Mouse (Mus musculus) embryonic facial prominence, embryonic 13.5 days (tissue): ENCODE measurements around the gene Cavin2. TPM values are rescaled to one million over a fixed set of nuclear protein-coding genes. Genes with fewer than 3 reads are reported as not detected.
A peak's percentile ranks its signal among the peaks of the same experiment; 100 is the strongest.

ENCODE experiments used
- ATAC-seq: fragments of 200-750 bp; cut with Nextera tagmentation; 2 replicates; pipeline ENCODE4 v1.8.0; 2017; ENCODE audit warnings: low read depth; ENCODE audit not compliant: insufficient number of reproducible peaks, insufficient read depth, low FRiP score, low TSS enrichment
- H3K27ac ChIP-seq: fragments of 300-500 bp; sonication (generic); 2 replicates; pipeline ENCODE4 v1.5.1; 2015; ENCODE audit warnings: moderate library complexity, mild to moderate bottlenecking, inconsistent platforms
- H3K27me3 ChIP-seq: fragments of 300-500 bp; sonication (generic); 2 replicates; pipeline ENCODE4 v1.6.1; 2015; ENCODE audit warnings: mild to moderate bottlenecking, inconsistent platforms
- H3K36me3 ChIP-seq: fragments of 300-500 bp; sonication (generic); 2 replicates; pipeline ENCODE4 v1.6.1; 2015; ENCODE audit warnings: mild to moderate bottlenecking, inconsistent platforms
- H3K4me1 ChIP-seq: fragments of 300-500 bp; sonication (generic); 2 replicates; pipeline ENCODE4 v1.6.1; 2015; ENCODE audit warnings: inconsistent platforms
- H3K4me2 ChIP-seq: fragments of 300-500 bp; sonication (generic); 2 replicates; pipeline ENCODE4 v1.6.1; 2015; ENCODE audit warnings: moderate library complexity, mild to moderate bottlenecking, inconsistent platforms
- H3K4me3 ChIP-seq: fragments of 300-500 bp; sonication (generic); 2 replicates; pipeline ENCODE4 v1.5.1; 2015; ENCODE audit warnings: mild to moderate bottlenecking, inconsistent platforms
- H3K9ac ChIP-seq: fragments of 300-500 bp; sonication (generic); 2 replicates; pipeline ENCODE4 v1.6.1; 2015; ENCODE audit warnings: mild to moderate bottlenecking, inconsistent platforms
- H3K9me3 ChIP-seq: fragments of 300-500 bp; sonication (generic); 2 replicates; pipeline ENCODE4 v1.6.1; 2016; ENCODE audit warnings: inconsistent platforms
- WGBS: fragments of 180-500 bp; shearing (Covaris S2); methylation state at CpG from one replicate; pipeline ENCODE4 v1.1.7; 2015; ENCODE audit warnings: mixed read lengths; 5-methylcytosine and 5-hydroxymethylcytosine counted together
- polyA plus RNA-seq: library from polyadenylated mRNA; unstranded; fragments of >200 nt; fragmentation: Nextera tagmentation; extraction: Ambion mirVana; gene quantifications from 2 replicates; pipeline ENCODE4 v1.2.1, GENCODE M21; 2015

The Cavin2 gene
- 13.8 and 15.0 TPM in 2 replicates for polyA plus RNA-seq

DNA sequence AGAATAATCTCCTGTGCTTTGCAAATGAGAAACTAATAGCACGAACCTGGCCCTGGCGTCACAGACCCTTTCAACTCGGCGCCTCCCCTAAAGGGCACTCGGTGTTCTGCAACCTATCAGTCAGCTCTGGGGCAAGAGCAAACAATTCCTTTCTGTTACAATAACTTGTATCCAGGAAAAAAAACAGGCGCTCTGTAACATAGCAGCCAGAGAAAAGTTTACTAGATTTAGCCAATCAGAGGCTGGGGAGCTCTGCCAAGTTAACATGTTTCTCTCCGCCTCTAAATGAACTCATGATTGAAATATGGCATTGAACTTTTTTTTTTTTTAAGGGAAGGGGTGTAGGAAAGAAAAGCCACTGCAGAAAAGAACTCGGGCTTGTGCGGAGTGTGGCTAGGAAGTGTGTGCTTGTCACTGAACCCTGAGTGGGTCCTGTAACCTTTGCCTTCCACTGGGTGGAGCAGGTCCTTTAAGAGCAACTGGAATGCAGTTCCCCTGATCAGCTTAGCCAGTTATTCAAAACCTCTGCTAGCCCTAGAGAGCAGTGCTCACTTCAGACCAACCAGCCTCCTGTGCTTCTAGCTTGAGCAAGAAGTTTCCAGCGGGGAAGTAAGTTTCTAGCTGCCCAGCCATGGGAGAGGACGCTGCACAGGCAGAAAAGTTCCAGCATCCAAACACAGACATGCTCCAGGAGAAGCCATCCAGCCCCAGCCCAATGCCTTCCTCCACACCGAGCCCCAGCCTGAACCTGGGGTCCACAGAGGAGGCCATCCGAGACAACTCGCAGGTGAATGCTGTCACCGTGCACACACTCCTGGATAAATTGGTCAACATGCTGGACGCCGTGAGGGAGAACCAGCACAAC lies at the start of gene Cavin2:
Gene Cavin2 (plus strand): TSS at position 372 of the 865 bp plus-strand sequence.
- H3K4me3 ChIP-seq, result peak within 1 kb of the TSS; percentile 29
- peak within 1 kb of the TSS; percentile 50 for H3K4me2 ChIP-seq
- 44% methylated on average over 17 of the region's 17 CpGs for WGBS
- peak; percentile 75 for ATAC-seq
- H3K27me3 ChIP-seq, result no peaks in the 10 kb centered on the region
- H3K9me3 ChIP-seq, result no peaks in the 10 kb centered on the region; the same call in 1 of the 2 replicates
- peaks cover 25% of the 10 kb centered on the region for H3K4me1 ChIP-seq
- peak within 1 kb of the TSS; percentile 58 for H3K9ac ChIP-seq
- no peaks in the 10 kb centered on the region for H3K36me3 ChIP-seq
- H3K27ac ChIP-seq, result peak within 1 kb of the TSS; percentile 84

DNA sequence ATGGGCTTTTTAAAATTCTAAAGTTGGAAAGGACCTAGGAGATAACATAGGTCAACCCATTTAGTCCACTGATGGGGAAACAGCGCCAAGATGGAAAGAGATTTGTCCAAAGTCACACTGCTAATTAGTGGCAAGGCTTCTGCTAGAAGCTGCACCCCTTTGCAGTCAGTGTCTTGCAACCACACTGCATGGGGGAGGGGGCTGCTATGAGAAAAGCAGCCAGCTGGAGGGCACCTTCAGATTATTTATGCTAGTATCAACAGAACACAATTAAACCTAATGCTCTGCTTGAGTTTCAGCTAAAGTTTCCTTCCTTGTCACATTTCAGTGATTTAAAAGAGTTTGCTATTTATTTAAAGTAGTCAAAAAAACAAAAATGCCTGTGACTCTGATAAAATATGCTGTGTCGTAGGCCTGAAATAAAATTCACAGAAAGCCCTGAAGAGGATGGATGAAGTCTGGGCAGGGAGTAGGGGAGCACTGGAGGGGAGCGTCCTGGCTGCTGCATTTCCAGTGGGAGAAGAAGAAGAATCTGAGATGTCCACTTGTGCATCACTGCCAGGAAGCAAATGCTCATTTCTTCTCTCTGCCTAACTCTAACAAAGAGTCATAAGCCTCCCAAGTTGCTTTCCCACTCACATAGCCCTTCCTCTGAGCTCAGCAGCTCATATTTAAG lies 47.5 kb upstream of the Cavin2 start:
- no peaks in the 10 kb centered on the region for H3K27me3 ChIP-seq
- WGBS, result 78% methylated on average over 3 of the region's 3 CpGs
- H3K4me1 ChIP-seq, result no peaks in the 10 kb centered on the region
- no peaks in the 10 kb centered on the region for H3K36me3 ChIP-seq
- H3K9ac ChIP-seq, result no peak overlapping the region
- no peak overlapping the region for H3K27ac ChIP-seq
- no peak overlapping the region for H3K4me3 ChIP-seq
- no peak for ATAC-seq
- no peak overlapping the region for H3K4me2 ChIP-seq
- no peaks in the 10 kb centered on the region for H3K9me3 ChIP-seq

DNA sequence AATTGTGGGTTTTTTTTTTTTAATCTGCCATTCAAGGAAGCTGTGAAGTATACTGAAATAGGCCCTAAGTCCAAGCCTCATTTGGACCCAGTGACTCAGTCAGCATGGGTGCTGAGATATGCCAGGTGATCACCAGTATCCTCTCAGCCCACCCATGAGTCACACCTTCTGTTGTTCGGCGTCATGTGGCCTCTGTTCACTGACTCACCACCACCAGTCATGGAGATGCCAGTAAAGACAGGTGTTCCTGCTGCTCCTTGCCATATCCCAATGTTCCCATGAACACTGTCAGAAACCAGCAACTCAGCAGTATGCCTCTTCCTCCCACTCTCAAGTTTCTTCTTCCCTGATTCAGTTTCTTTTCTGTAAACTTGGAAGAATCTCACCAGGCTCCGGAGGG lies 45.6 kb upstream of the Cavin2 start:
- H3K9ac ChIP-seq, result no peak overlapping the region
- H3K27ac ChIP-seq, result no peak overlapping the region
- no peak overlapping the region for H3K4me2 ChIP-seq
- H3K4me3 ChIP-seq, result no peak overlapping the region
- ATAC-seq, result no peak
- H3K9me3 ChIP-seq, result no peaks in the 10 kb centered on the region
- H3K27me3 ChIP-seq, result no peaks in the 10 kb centered on the region
- 77% methylated on average over 3 of the region's 3 CpGs for WGBS
- no peaks in the 10 kb centered on the region for H3K36me3 ChIP-seq
- H3K4me1 ChIP-seq, result no peaks in the 10 kb centered on the region

DNA sequence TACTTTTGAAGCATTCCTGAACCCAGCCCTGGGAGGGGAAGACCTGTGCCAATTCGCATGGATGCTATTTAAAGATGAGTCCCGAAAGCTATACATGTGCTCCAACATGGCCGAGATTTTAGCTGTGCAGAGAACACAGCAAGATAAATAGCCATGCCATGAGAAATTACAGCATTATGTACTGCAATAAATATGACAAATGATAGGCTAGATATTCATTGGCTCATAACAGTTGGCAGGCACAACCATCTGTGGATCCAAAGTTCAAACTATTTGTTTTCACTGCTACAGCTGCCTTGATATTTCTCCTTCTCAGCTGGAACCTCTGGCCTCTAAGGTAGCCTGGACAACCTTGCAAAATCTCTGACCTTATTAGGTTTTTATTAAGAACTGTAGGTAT lies 45.1 kb upstream of the Cavin2 start:
- Histone ChIP-seq H3K9me3 (no peaks in the 10 kb centered on the region), H3K27ac (no peak overlapping the region), H3K4me1 (no peaks in the 10 kb centered on the region), H3K36me3 (no peaks in the 10 kb centered on the region), H3K4me2 (no peak overlapping the region), H3K4me3 (no peak overlapping the region), H3K27me3 (no peaks in the 10 kb centered on the region), H3K9ac (no peak overlapping the region)
- ATAC-seq, result no peak
- 84% methylated on average over 3 of the region's 3 CpGs for WGBS

DNA sequence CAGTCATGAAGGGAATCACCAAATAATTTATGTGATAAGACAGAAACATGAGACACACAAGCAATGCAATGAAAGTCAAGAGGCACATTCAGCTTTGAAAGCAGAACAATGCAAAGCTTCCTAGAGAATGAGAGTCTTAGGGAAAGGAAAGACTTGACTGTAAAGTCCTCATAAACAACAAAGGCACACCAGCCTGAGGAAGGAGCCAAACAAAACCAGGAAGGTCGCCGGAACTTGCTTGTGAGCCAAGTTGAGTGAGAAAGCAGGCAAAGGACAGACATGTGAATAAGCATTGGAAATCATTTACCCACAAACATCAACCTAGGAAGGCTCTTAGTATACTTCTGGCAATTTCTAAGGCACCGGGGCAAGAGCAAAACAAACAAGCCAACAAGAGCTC lies 43.5 kb upstream of the Cavin2 start:
- no peak overlapping the region for H3K9ac ChIP-seq
- WGBS, result 88% methylated on average over 3 of the region's 3 CpGs
- no peaks in the 10 kb centered on the region for H3K27me3 ChIP-seq
- no peaks in the 10 kb centered on the region for H3K9me3 ChIP-seq
- H3K27ac ChIP-seq, result no peak overlapping the region
- no peaks in the 10 kb centered on the region for H3K36me3 ChIP-seq
- H3K4me3 ChIP-seq, result no peak overlapping the region
- ATAC-seq, result no peak
- 0 out of 2 replicates have a peak, but pooled peaks cover 3% of the 10 kb centered on the region for H3K4me1 ChIP-seq
- H3K4me2 ChIP-seq, result no peak overlapping the region

DNA sequence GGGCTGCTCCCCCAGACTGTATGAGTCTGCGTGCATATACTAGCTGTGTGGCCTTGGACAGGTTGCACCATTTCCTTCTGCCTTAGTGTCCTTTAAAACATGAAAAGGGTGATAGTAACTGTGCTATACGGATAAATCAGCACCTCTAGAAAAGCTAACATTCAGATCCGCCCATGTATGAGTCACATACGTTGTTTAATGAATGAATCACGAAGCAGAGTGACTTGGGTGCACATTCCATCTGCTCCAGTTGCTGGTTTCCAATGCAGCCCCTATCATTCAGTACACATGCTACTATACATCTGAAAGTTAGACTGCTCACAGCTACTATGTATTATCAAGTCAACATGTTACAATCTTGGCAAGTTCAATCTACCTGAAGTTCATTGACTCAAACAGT lies 38.6 kb upstream of the Cavin2 start:
- H3K4me3 ChIP-seq, result no peak overlapping the region
- ATAC-seq, result no peak
- H3K9me3 ChIP-seq, result no peaks in the 10 kb centered on the region
- no peaks in the 10 kb centered on the region for H3K27me3 ChIP-seq
- no peak overlapping the region for H3K27ac ChIP-seq
- no peak overlapping the region for H3K9ac ChIP-seq
- H3K36me3 ChIP-seq, result no peaks in the 10 kb centered on the region
- H3K4me1 ChIP-seq, result 0 out of 2 replicates have a peak, but pooled peaks cover 3% of the 10 kb centered on the region
- 79% methylated on average over 5 of the region's 5 CpGs for WGBS
- no peak overlapping the region for H3K4me2 ChIP-seq

DNA sequence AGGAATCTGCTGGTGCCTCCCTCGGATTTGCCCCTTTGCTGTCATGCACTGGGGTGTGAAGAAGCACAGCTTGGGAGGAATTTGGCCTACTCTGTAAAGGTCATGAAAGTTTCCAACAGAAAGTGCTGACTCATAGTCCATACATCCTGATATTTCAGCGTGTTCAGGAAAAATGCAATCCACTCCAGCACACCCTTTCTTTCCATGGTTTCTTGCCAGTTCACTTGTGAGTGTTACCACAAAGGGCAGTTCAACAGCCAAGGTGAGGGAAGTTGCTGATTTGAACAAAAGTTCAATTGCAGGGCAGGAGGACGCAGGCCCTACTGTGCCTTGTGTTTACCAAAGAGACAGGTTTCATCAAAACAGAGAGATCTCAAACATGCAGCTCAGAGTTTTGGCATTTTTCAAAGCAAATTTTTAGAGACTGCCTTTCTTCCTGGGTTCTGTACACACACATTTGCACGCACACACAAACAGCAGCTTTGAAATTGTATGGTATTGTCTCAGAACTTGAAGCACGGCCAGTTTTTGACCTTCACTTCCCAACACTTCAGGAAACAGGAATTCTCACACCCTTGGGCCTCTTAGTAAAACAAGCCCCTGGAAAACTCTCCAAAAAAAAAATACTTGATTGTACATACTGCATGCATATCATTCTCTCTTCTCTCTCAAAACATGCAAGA lies 23.7 kb upstream of the Cavin2 start:
- H3K9ac ChIP-seq, result no peak overlapping the region
- WGBS, result 53% methylated on average over 5 of the region's 5 CpGs
- H3K9me3 ChIP-seq, result no peaks in the 10 kb centered on the region
- no peaks in the 10 kb centered on the region for H3K36me3 ChIP-seq
- H3K4me2 ChIP-seq, result no peak overlapping the region
- H3K4me3 ChIP-seq, result no peak overlapping the region
- no peaks in the 10 kb centered on the region for H3K27me3 ChIP-seq
- peaks cover 7% of the 10 kb centered on the region; the same call in 1 of the 2 replicates for H3K4me1 ChIP-seq
- ATAC-seq, result no peak
- H3K27ac ChIP-seq, result no peak overlapping the region; the same call in 1 of the 2 replicates

DNA sequence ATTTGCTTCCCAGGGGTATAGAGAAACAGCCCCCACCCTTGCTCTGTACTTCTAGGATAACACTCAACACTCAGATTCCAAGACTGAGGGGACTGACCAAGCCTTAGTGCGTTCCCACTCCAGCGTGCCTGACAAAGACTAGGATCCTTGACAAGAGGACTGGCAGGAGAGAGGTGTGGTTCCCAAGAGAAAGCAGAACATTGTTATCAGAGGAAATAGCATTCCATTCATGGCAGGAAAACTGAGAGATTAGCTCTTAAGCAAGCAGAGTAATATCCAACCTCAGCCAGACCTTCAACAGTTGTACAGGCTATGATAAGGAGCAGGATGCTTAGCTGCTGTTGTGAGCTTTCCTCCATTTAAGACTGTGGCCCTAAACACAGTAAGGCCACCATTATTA lies 23.0 kb upstream of the Cavin2 start:
- Histone ChIP-seq H3K4me1 (peaks cover 7% of the 10 kb centered on the region; the same call in 1 of the 2 replicates), H3K36me3 (no peaks in the 10 kb centered on the region), H3K27me3 (no peaks in the 10 kb centered on the region), H3K27ac (no peak overlapping the region), H3K9ac (no peak overlapping the region), H3K9me3 (no peaks in the 10 kb centered on the region), H3K4me2 (no peak overlapping the region), H3K4me3 (no peak overlapping the region)
- 63% methylated on average over 2 of the region's 2 CpGs for WGBS
- ATAC-seq, result no peak

DNA sequence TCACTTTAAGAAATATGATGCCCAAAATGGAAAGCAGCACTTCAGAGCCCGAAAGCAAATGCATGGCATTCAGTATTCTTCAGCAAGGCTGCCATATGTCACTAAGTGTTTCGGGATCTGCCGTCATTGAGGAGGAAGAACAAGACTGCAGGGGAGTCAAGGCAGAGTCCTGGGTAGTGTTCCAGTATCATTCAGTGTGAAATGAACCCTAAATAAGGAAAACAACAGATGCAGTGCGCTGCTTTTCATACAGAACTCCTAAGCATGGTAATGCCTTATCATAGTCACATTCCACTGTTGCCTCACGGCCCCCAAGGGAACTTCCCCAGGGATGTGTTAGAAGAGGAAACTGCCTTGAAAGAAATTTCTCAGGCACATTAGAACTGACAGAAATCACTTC lies 21.8 kb upstream of the Cavin2 start:
- no peak overlapping the region for H3K4me3 ChIP-seq
- no peaks in the 10 kb centered on the region for H3K9me3 ChIP-seq
- no peak overlapping the region for H3K27ac ChIP-seq
- H3K9ac ChIP-seq, result no peak overlapping the region
- peaks cover 7% of the 10 kb centered on the region; the same call in 1 of the 2 replicates for H3K4me1 ChIP-seq
- H3K36me3 ChIP-seq, result no peaks in the 10 kb centered on the region
- no peak for ATAC-seq
- 17% methylated on average over 5 of the region's 5 CpGs for WGBS
- H3K27me3 ChIP-seq, result no peaks in the 10 kb centered on the region
- peak overlapping the region; percentile 1; the same call in 1 of the 2 replicates for H3K4me2 ChIP-seq

DNA sequence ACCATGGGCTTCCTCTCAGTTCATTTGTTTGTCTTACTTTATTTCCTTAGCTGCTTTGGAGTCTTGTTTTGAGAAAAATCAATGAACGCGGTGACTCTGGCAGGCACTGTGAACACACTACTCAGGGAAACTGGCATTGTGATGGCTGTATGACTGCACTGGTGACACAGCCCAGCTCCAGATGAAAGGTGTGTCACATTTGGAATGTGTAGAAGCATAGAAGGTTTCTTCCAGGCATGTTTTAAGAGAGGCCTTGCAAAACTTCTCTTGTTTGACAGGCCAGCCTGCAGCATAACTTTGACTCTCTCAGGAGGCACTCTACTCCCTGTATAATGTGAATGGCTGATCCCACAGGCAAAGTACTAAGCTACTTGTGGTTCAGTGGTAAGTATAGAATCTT lies 20.7 kb upstream of the Cavin2 start:
- Histone ChIP-seq H3K9me3 (no peaks in the 10 kb centered on the region), H3K9ac (no peak overlapping the region), H3K4me1 (peaks cover 7% of the 10 kb centered on the region; the same call in 1 of the 2 replicates), H3K36me3 (no peaks in the 10 kb centered on the region), H3K4me3 (no peak overlapping the region), H3K4me2 (no peak overlapping the region), H3K27ac (no peak overlapping the region), H3K27me3 (no peaks in the 10 kb centered on the region)
- no peak for ATAC-seq
- 63% methylated on average over 2 of the region's 2 CpGs for WGBS

DNA sequence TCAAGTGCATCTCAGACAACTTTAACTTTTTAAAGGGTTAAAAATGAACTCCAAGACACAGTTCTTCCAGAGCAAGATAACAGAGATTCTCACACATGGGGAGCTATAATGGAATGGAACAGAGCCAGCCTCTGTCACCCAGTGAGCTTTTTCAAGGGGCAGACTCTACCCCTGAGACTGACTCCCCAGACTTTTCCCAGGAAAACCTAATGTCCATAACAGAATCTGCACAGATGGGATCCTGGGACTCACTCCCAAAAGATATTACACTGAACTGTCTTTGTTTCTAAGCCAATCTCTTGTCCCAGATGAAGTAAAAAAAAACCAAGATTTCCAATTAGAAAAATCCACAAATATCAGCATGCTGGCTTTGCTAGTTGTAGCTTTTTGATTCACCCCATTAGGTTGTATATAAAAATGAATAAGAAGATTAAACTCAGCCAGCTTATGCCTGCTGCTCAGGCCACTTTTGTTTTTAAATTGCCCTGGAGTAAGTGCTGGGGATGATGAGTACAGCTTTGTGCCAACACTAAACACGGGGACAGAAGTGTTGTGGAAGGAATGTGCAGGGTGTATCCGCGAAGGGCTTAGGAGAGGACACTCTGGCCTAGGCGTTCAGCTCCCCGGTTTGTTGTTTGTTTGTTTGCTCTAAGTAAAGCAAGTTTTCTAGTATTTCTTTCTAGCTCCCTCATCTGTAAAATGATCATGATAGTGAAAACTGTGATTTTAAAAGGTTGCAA lies 18.6 kb upstream of the Cavin2 start:
- no peak overlapping the region for H3K4me2 ChIP-seq
- H3K4me1 ChIP-seq, result peaks cover 13% of the 10 kb centered on the region
- H3K27me3 ChIP-seq, result no peaks in the 10 kb centered on the region
- H3K9me3 ChIP-seq, result no peaks in the 10 kb centered on the region
- H3K4me3 ChIP-seq, result no peak overlapping the region
- 68% methylated on average over 5 of the region's 5 CpGs for WGBS
- no peak for ATAC-seq
- H3K36me3 ChIP-seq, result no peaks in the 10 kb centered on the region
- no peak overlapping the region for H3K9ac ChIP-seq
- H3K27ac ChIP-seq, result no peak overlapping the region
